Mouse (Mus musculus): ENCODE data around the gene Apol11b. TPM values are rescaled to one million over a fixed set of nuclear protein-coding genes. Genes with fewer than 3 reads are reported as not detected.
"Not testable (repeated sequence)": the region's sequence is repeated elsewhere in the genome, so short reads cannot be mapped to it uniquely, and the experiment has no call there.

The Apol11b gene
- 47.2 and 78.2 TPM in 2 replicates for polyA plus RNA-seq (2011; ENCODE audit: insufficient read depth, insufficient read length, low replicate concordance, missing spikeins)

GRCm38 (mm10) chr15:77643176-77643575, at the start of gene Apol11b:
Gene Apol11b (minus strand): TSS chr15:77643286.
- H3K27ac ChIP-seq (ENCODE audit: control insufficient read depth, insufficient read depth, low read depth, low read length, poor library complexity); H3K4me1 ChIP-seq (ENCODE audit: control insufficient read depth, insufficient read depth, low read length); H3K4me3 ChIP-seq (replicated peaks; ENCODE audit: control insufficient read depth, low read depth, low read length): not testable (repeated sequence)
- 58% methylated on average over 2 of the region's 2 CpGs for WGBS

- 11% methylated on average over 20 of the region's 20 CpGs for WGBS
- not testable (repeated sequence) for H3K27ac ChIP-seq (ENCODE audit: control insufficient read depth, insufficient read depth, low read depth, low read length, poor library complexity); H3K4me1 ChIP-seq (ENCODE audit: control insufficient read depth, insufficient read depth, low read length); H3K4me3 ChIP-seq (replicated peaks; ENCODE audit: control insufficient read depth, low read depth, low read length)
Measured at GRCm38 (mm10) chr15:77691532-77692311, 48.6 kb upstream of the Apol11b start.

GRCm38 (mm10) chr15:77683944-77684343, 40.9 kb upstream of the Apol11b start:
- not testable (repeated sequence) for H3K4me3 ChIP-seq (replicated peaks; ENCODE audit: control insufficient read depth, low read depth, low read length); H3K4me1 ChIP-seq (ENCODE audit: control insufficient read depth, insufficient read depth, low read length); H3K27ac ChIP-seq (ENCODE audit: control insufficient read depth, insufficient read depth, low read depth, low read length, poor library complexity)
- 12% methylated on average over 11 of the region's 11 CpGs for WGBS
- TF ChIP-seq CTCF (IDR thresholded peaks at IDR 0.05; ENCODE audit: control insufficient read depth, insufficient read depth, low read length): peak; percentile 53; the same call in 1 of the 2 replicates

- H3K4me1 ChIP-seq (ENCODE audit: control insufficient read depth, insufficient read depth, low read length); H3K27ac ChIP-seq (ENCODE audit: control insufficient read depth, insufficient read depth, low read depth, low read length, poor library complexity); H3K4me3 ChIP-seq (replicated peaks; ENCODE audit: control insufficient read depth, low read depth, low read length): not testable (repeated sequence)
- 56% methylated on average over 1 of the region's 1 CpGs for WGBS
Measured at GRCm38 (mm10) chr15:77674081-77674480, 31.0 kb upstream of the Apol11b start.

GRCm38 (mm10) chr15:77661841-77662240, 18.8 kb upstream of the Apol11b start:
- not testable (repeated sequence) for H3K27ac ChIP-seq (ENCODE audit: control insufficient read depth, insufficient read depth, low read depth, low read length, poor library complexity); H3K4me1 ChIP-seq (ENCODE audit: control insufficient read depth, insufficient read depth, low read length); H3K4me3 ChIP-seq (replicated peaks; ENCODE audit: control insufficient read depth, low read depth, low read length)
- WGBS: 58% methylated on average over 2 of the region's 2 CpGs

- 57% methylated on average over 1 of the region's 1 CpGs for WGBS
- H3K4me3 ChIP-seq (replicated peaks; ENCODE audit: control insufficient read depth, low read depth, low read length); H3K27ac ChIP-seq (ENCODE audit: control insufficient read depth, insufficient read depth, low read depth, low read length, poor library complexity); H3K4me1 ChIP-seq (ENCODE audit: control insufficient read depth, insufficient read depth, low read length): not testable (repeated sequence)
Measured at GRCm38 (mm10) chr15:77659773-77660172, 16.7 kb upstream of the Apol11b start.

GRCm38 (mm10) chr15:77651143-77651542, 8.1 kb upstream of the Apol11b start:
- not testable (repeated sequence) for H3K4me3 ChIP-seq (replicated peaks; ENCODE audit: control insufficient read depth, low read depth, low read length); H3K27ac ChIP-seq (ENCODE audit: control insufficient read depth, insufficient read depth, low read depth, low read length, poor library complexity); H3K4me1 ChIP-seq (ENCODE audit: control insufficient read depth, insufficient read depth, low read length)

- H3K4me1 ChIP-seq (ENCODE audit: control insufficient read depth, insufficient read depth, low read length); H3K27ac ChIP-seq (ENCODE audit: control insufficient read depth, insufficient read depth, low read depth, low read length, poor library complexity); H3K4me3 ChIP-seq (replicated peaks; ENCODE audit: control insufficient read depth, low read depth, low read length): not testable (repeated sequence)
- 64% methylated on average over 3 of the region's 3 CpGs for WGBS
Measured at GRCm38 (mm10) chr15:77629822-77630221, 13.3 kb downstream of the Apol11b start.

GRCm38 (mm10) chr15:77628647-77629046, 14.4 kb downstream of the Apol11b start:
- H3K27ac ChIP-seq (ENCODE audit: control insufficient read depth, insufficient read depth, low read depth, low read length, poor library complexity); H3K4me3 ChIP-seq (replicated peaks; ENCODE audit: control insufficient read depth, low read depth, low read length); H3K4me1 ChIP-seq (ENCODE audit: control insufficient read depth, insufficient read depth, low read length): not testable (repeated sequence)
- WGBS: 52% methylated on average over 9 of the region's 9 CpGs

- H3K4me3 ChIP-seq (replicated peaks; ENCODE audit: control insufficient read depth, low read depth, low read length); H3K27ac ChIP-seq (ENCODE audit: control insufficient read depth, insufficient read depth, low read depth, low read length, poor library complexity); H3K4me1 ChIP-seq (ENCODE audit: control insufficient read depth, insufficient read depth, low read length): not testable (repeated sequence)
- WGBS: 13% methylated on average over 4 of the region's 4 CpGs
Measured at GRCm38 (mm10) chr15:77626471-77626870, 16.6 kb downstream of the Apol11b start.

Data from bone marrow, adult 2 months (tissue).